Mouse (Mus musculus): ENCODE data around the gene Dtx3.

DNA sequence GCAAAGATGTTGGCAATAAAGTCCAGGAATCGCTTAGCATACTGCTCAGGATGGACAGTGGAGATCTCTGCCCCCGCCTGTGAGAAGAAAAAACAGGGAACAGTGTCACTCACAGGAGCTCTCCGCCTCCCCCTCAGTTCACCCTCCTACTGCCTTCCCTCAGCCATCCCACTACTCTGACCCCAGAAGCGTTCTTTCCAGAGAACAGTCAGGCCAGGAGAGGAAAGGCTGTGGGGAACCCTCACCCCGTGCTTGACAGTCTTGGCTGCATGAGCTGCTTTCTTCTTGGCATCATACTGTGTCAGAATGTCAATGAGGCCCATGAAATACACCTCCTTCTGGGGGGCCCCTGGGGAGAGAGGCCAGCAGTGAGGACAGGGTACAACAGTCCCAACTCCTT, 3.5 kb upstream of the Dtx3 start:
- TF ChIP-seq CTCF (IDR thresholded peaks at IDR 0.05; ENCODE audit: borderline replicate concordance, insufficient read depth, low read length) (no peak), POLR2A (IDR thresholded peaks at IDR 0.05; ENCODE audit: low read depth, low read length) (peak; percentile 36)
